Mouse (Mus musculus) kidney, adult 8-10 months (tissue): Measurements from ENCODE around the gene Rpgrip1l.

Experiments used
- DNase-seq, 2 experiments: peaks; one replicate each; pipeline ENCODE4 v3.0.0; 2022

Gene Rpgrip1l

DNA sequence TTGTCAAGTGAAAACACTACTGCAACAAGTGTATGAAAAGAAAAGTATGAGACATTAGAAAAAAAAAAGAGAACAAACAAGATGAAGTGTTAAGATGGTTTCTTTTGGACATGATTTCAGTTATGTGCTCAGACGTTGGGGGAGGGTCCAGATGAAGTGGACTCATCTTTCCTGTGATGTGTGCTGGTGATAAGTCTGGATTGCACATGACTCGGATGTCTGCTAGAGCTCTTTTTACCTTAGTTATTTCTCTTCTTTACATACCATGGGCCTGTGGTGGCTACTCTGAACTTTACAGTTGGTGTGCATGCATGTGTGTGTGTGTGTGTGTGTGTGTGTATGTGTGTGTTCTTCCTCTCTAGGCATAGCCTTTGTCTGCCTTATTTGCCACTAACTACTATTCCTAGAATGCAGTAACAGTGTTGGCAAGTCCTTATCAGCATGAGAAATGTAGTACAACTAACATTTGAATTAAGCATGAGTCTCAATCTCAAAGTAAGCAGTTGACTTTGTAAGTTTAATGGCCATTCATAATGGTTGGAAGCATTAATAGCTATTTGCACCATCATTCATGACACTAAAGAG is 43.6 kb downstream of the Rpgrip1l start:
- DNase-seq = no peak

- DNase-seq = no peak
Observed at GRCm38 (mm10) chr8:91264564-91264963, 48.5 kb downstream of the Rpgrip1l start.

DNA sequence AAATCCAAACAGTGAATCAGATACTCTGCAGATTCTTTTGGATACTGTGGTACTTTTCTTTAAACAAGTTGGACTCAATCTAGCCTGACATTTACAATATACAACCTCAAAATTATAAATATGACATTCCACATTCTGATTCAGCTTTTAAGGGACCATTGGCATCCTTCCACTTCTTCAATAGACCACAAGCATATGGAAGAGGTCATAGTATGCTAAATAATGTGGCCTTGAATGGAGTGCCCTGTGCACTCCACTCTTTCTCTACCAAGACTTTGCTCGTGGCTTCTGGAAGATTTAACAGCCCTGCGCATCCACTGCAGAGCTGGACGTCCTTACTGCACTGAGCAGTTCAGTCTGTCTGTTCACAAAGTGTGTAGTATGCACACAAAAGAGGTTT is 49.1 kb downstream of the Rpgrip1l start:
- no peak for DNase-seq

- no peak for DNase-seq
Observed at GRCm38 (mm10) chr8:91261598-91261997, 51.5 kb downstream of the Rpgrip1l start.

DNA sequence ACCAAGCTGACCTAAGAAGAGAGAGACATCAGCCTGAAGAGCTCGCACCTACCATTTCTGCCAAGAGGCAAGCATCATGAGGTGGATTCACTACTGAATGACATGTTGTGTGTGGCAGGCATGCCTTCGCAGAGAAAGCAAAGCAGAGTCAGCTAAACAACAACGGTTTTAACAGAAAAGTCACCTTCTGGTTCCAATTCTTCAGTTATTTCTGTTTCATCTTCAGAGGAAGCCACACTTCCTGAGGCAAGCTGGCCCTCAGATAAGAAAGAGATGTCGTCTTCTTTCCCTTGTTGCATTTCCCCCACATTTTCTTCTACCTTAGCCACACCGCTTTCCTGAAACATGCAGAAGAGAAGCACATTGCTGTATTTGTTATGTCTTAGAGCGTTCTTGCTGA is 62.1 kb downstream of the Rpgrip1l start:
- no peak for DNase-seq

DNA sequence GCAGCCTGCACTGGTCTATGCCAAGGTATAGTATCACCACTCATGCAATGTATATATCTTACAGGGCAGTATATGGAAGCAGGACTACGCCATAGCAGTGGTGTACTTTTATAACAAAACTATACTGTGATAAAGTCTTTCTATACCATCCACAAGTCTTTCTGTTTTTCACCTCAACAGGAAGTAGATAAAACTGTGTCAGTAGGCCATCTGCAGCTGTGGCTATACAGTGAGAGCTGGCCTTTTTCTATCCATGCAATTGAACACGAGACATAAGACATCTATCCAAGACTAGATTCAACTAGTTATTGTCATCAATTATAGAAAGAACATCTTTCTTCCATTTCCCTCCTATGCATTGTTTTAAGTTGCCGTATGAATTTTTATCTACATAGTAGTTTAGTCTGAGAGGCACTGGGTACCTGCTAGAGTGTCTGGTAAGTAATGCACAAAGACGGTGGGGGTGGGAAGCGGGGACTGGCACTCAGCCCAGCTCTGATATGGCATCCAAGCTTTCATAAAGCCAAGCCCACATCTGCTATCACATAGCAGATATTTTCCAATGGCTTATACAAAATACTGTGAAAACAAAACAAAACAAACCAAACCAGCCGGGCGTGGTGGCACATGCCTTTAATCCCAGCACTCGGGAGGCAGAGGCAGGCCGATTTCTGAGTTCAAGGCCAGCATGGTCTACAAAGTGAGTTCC is 63.1 kb downstream of the Rpgrip1l start:
- DNase-seq = no peak

GRCm38 (mm10) chr8:91245821-91246454 is 67.1 kb downstream of the Rpgrip1l start:
- DNase-seq = no peak

DNA sequence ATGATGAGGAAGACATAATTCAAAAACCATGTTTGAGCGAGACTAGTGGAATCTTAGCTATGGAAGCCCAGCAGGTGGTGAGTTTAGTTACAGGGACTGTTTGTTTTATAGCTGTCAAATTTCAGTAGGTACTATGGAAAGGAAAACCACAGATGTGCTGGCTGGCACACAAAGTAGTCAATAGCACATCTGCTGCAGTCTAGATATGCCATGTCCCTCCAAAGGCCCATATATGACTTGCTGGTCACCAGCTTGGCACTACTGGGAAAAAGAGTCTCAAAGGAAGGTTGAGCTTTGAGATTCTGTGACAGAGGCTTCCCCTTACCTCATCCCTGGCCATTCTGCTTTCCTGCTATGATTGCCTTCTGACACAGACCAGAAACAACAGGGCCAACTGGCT is 70.3 kb downstream of the Rpgrip1l start:
- no peak for DNase-seq

DNA sequence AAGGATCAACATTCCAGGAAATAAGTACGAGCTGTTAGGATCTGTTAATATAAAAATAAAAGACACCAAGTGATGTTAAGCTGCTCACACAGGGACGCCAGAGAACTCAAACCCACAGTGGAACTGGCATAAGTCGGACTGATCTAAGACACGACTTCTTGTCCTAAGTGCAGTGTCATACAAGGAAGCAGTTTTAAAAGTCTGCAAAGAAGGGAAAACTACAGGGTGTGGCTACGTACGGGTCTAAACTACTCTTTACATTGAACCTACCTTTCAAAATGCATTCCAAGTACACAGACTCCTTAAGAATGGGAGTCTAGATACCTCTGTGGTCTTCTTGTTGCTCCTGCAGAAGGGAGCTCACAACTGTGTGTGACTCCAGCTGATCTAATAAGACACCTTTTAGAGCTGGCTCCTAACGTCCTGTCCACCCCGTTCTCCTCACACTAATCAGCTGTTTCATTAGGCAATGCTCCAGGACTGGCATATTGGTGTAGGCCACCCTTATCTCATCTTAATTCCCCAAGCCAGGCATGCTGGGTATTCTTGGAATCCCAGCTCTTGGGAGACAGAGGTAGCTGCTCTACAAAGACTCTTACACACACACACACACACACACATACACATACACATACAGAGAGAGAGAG is 71.1 kb downstream of the Rpgrip1l start:
- no peak for DNase-seq

- no peak for DNase-seq
Observed at GRCm38 (mm10) chr8:91241371-91241770, 71.7 kb downstream of the Rpgrip1l start.

GRCm38 (mm10) chr8:91237191-91237590 is 75.9 kb downstream of the Rpgrip1l start:
- DNase-seq = no peak

- DNase-seq = no peak
Observed at GRCm38 (mm10) chr8:91234097-91234496, 79.0 kb downstream of the Rpgrip1l start.

- no peak for DNase-seq
Observed at GRCm38 (mm10) chr8:91227421-91227841, 85.6 kb downstream of the Rpgrip1l start.

DNA sequence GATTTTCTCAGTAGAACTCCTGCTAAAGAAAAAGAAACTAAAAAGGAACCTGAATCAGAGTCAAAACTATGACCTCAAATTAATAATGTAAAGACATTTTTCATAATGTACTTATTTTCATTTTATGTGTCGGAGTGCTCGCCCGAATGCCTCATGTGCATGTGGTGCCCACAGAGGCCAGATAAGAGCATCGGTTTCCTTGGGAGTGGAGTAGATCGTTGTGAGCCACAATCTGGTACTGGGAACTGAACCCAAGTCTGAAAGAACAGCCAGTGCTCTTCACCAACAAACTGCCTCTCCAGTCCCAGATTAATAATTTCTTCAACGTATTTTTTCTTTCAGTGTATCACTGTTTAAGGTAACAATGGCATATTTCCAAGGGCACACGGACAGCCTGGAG is 88.8 kb downstream of the Rpgrip1l start:
- DNase-seq = no peak

DNA sequence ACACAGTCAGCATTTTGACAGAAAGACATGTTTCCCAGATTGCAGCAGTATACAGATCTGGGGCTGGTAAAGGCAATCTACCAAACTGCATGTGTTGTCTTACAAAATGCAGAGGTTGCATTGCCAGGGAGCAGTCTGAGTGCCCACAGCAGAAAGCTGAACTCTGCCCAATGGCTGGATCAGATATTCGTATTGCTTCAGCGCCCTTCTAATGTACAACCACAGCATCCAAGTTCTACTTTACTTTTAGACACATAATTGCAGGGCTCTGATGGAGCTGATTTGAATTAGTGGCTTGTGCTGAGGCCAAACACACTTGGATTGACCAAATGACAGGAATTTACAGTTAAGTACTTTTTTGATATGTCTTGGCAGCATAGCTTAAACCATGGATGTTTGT is 91.2 kb downstream of the Rpgrip1l start:
- no peak for DNase-seq

DNA sequence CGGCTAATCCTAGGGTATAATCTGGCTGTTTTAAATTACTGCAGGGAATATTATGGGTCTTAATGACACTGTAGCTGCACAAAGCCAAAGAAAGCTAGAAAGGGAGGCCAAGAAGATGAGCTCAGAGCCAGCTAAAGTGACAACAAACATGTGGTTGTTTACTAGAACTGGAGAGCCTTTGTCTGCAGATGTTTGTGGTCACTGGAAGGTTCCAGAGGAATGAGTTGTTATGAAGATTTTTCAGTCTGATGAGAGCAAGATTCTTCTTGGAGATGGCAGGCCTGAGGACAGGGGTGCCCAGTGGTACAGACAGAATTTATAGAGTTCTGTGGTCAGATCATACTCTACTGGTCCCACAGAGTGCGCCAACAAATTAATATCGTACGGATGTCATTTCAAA is 94.8 kb downstream of the Rpgrip1l start:
- DNase-seq = no peak

GRCm38 (mm10) chr8:91217062-91217905 is 95.8 kb downstream of the Rpgrip1l start:
- DNase-seq = no peak

DNA sequence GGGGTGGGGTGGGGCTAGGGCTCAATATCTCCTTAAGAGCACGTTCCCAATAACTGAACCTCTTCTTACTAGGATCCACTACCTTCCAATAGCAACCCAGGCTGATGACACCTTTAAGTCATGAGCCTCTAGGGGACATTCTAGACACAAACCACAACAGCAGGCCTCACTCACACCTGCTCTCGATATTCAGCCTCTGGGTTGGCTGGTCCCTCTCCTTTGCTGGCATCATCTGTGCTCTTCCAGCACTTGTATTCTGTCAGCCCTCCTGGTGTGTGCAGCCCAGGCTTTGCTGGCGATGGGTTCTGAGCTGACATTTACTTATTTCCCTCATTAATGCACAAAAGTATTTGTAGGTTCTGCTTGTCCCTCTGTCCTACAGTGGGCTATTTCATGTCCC is 98.8 kb downstream of the Rpgrip1l start:
- no peak for DNase-seq

- no peak for DNase-seq
Observed at GRCm38 (mm10) chr8:91212948-91213347, 100.1 kb downstream of the Rpgrip1l start.

DNA sequence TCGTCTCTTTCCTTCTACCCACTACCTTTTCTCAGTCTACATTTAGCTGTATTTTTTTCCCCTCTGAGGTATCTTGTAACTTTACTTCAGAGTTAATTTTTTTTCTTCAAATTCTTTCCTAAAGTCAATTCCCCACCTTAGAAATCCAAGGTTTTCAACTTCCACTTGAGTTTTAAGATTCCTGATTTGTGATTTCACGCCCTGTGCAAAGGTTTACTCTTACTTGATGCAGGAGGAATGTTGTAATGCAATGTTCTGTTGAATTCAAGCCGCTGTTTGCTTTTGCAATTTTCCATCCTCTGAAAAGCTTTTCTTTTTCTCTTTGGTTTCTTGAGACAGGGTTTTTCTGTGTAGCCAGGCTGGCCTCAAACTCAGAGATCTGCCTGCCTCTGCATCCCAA is 103.4 kb downstream of the Rpgrip1l start:
- DNase-seq = no peak

DNA sequence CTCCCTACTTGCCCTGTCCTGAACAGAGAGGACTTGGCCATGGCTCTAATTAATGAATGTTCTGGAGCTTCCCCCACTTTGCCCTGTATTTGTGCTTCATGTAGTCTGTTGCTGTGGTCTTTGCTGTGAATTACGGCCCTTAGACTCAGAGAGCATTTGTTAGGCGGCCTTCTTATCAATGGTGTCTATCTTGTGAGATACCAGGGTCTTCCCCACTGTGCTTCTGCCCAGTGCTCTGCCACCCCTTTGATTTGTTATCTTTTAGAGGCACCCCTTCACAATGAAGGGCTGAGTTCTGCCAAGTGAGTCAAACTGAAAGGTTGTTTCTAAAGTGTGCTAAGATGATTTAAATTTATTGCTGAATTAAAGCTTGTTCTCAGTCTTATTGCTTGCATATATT is 105.4 kb downstream of the Rpgrip1l start:
- no peak for DNase-seq

DNA sequence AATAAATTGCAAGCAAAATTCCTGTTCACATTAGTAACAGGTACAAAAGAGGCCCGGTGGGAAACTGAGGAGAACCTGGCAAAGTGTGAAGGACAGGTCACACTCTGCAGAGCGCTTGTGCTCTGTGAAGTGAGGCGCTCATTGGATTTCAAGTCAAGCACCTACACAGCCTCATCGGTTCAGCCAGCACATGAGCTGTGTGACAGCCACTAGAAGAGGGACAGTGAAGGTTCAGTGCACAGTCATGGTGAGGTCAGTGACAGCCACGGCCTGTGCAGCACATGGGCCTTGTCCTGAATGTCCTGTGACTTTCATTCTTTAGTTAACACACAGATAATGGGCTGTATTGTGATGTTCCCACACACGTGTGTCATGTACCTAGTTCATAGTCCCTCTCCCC is 107.2 kb downstream of the Rpgrip1l start:
- DNase-seq = no peak

GRCm38 (mm10) chr8:91201184-91201583 is 111.9 kb downstream of the Rpgrip1l start:
- DNase-seq = no peak
